Mouse (Mus musculus) kidney, postnatal 14 days (tissue): ENCODE measurements around the gene Timm17b.
"Not testable (repeated sequence)": the region's sequence is repeated elsewhere in the genome, so short reads cannot be mapped to it uniquely, and the experiment has no call there.

Experiments used
- DNase-seq: peaks from one replicate; pipeline ENCODE4 v3.0.0; 2022; ENCODE audit warnings: mixed read lengths

Gene Timm17b

DNA sequence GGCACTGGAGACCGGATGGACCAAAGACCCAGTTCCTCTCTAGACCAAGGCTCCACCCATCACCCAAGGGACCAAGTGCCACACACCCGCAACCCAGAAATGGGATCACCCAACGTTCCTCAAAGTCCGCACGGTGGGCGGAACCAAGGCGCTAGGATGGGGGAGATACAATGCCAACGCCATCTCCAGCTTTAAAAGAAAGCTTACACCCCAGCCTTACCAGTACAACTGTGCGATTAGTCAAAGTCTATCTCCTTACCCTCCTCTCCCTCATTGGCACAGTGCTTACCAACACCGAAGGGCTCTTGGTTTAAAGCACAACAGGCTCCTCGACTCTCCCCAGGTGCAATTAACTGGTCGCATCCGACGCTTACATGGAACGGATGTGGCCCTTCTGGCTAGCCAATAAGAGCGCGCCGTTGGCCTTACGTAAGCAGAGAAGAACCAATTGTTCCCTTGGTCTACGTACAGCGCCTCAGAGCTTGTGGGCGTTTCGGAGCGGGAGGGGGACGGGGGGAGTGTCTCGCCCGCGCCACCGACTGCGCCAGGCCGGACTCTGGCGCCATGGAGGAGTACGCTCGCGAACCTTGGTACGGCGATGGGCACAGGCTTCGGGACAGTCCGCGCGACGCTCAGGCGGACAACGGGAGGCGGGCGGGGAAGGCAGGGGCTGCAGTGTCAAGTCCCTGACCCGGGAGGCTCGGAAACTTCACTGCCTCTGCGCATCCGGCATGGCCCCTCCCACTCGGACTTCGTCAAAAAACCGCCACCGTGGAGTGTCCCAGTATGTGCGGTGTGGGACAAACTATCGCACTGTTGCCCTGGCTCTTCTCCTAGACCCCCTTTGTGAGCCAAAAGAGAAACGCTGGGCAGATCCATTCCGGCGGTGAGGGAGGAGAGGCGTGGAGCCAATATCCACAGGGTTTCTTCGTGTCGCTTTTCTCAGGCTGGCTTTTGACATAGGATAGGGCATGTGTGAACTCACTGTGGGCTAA is at the start of gene Timm17b, which contains the start of gene Pqbp1:
Gene Timm17b, plus strand, starts transcription at position 478 of the 995 bp plus-strand sequence.
Gene Pqbp1, minus strand, starts transcription at position 390 of the 995 bp plus-strand sequence.
- DNase-seq = peak; percentile 93

DNA sequence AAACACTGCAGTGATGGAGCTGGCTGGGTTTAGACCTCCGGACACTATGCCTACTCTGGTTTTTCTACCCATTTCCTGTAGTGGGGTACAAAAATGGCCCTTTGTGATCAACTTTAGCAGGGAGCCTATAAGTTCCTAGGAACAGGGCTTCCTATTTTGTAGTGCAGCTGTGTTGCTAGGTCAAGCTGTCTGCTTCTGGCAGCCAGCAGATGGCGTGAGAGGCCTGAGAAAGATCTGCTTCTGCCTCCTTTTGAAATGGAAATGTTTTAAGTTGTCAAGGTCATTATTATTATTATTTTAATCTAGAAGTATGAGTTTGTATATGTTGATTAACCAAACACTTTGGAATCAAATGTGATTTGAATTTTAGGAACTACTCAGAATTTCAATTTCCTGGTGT is 44.6 kb upstream of the Timm17b start:
- peak; percentile 17 for DNase-seq

DNA sequence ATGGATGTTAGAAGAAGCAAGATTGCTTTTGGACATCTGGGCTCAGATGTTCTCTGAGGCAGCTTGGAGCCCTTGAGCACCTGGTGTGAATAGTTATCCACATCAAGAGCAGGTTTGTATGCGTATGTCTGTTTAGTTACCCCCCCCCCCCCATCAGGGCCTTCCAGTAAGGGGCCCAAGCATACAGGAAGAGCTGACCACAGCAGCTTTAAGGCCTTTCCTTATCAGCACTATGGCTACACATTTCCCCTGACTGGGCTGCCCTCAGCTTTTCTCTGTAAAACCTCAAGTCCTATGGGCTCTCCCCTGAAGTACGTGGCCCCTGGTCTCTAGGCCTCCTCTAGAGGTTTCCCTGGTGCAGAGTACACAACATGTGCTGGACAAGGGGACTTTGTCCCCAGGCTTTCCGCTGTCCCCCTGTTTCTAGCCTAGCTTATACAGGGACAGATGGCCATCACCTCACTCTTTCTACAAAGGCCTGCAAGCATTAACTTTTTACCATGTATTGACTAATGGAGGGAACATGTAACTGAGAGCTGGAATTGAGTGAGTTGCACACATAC is 39.9 kb upstream of the Timm17b start:
- no peak for DNase-seq

DNA sequence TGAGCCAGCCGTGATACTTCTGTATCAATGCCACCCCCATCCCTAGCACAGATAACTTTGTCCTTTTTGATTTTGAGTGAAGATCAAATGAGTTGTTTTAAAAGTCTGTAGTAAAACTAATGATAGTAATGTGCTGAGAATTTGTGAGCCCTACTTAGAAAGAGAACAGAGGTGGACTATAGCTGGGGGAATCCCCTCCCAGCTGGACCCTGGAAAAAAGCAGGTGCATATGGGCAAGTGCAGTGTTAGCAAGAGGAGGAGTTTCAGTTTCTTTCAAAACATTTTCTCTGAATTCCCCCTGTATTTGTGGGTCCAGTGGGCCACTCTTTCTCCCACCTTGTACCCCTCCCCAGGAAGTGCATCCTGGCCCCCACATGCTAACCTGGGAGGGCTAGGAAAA is 36.0 kb upstream of the Timm17b start:
- DNase-seq = no peak

DNA sequence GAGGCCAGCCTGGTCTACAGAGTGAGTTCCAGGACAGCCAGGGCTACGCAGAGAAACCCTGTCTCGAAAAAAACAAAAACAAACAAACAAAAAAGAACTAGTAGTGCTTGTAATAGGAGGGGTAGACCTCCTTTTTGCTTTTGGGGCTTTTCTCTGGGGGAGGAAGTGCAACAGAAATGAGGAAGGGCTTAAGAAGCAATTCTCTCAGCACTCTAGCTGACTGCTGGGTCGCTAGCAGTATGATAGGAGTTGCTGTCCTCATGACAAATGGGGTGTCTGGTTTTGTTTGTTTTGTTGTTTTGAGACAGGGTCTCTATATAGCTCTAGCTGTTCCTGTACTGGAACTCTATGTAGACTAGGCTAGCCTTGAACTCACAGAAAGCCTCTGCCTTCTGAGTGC is 34.6 kb upstream of the Timm17b start:
- no peak for DNase-seq

DNA sequence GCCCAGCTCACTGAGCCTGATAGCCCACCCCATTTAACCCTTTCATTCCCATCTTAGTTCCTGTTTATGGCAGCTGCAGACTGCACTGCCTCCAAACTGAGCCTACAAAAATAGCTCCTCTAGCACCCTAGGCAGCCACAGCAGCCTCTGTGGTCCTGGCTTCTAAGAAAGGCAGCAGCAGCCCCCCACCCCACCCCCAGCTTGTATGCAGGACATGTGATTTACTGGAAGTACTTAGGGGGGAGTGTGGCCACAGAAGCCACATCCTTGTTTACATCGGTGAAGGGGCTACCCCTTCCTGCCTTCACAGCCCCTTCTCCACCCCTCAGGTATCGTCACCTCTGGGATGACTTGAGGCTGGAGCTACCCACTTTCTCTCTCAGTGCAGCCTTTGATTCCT is 33.8 kb upstream of the Timm17b start:
- DNase-seq = no peak

DNA sequence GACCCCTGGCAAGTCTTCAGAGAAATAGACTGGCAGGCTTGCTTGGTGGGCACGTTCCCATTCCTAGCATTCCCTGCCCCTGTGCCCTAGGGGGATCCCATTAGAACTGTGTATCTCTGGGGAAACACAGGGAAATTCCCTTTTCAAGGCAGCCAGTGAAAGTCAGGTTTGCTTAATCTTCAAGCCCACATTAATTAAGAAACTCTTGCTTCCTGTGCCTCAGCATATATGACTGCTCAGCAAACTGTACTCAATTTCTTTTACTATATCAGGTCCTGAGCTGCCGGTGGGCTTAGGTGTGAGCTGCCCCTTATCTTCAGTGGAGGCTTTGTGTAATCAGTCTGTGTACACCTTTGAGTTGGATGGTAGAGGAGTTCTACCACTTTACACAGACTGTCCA is 33.4 kb upstream of the Timm17b start:
- no peak for DNase-seq

DNA sequence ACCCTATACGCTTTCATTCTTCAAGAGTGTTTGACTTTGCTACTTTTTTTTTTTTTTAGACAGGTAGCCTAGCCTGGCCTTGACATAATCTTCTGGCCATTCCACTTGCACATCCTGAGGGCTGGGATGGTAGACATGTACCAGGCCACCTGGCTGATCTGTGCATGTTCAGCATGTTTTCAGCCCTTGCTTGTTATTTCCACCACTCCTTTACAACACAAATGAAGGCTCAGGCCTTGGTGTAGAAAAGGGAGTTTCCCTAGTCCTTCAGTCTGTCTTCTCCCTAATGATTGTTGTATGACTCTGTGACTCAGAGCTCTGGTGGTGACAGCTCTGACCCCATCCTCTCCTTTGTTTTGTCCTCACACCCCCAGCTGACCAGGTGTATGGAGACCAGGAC is 32.0 kb upstream of the Timm17b start:
- no peak for DNase-seq

DNA sequence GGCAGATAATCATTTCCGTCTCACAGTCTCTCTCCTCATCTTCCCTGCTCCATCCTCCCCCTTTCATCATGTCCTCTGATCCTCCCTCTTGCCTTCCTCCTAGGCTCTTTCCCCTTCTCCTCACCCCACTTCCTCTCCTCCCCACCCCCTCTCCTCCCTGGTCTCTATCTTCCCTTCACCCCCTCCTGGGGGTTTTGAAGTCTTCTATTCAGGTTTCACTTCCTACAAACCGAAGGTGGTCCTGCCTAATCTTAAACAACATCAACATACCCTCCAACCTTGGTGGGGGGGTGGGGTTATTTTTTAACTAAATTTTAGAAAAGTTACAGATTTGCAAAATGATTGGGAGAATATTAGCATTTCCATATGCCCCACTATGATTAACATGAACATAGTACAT is 30.7 kb upstream of the Timm17b start:
- DNase-seq = no peak

DNA sequence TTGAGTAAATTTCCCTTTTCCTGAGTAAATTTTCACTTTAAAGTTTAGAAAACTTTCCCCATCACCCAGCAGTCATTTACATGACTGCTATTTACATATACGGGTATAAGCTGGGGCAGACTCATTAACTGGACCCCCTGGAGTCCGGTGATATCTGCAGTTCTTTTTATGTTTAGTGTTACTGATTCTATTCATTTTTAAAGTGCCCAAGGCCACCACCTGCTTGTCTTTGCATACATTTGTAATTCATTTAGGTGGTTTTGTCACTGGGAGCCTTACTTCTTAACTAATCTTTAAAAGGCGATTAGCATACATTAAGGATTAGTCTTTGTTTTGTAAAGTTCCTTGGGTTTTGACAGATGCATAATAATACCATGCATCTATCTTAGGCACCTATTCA is 29.3 kb upstream of the Timm17b start:
- no peak for DNase-seq

DNA sequence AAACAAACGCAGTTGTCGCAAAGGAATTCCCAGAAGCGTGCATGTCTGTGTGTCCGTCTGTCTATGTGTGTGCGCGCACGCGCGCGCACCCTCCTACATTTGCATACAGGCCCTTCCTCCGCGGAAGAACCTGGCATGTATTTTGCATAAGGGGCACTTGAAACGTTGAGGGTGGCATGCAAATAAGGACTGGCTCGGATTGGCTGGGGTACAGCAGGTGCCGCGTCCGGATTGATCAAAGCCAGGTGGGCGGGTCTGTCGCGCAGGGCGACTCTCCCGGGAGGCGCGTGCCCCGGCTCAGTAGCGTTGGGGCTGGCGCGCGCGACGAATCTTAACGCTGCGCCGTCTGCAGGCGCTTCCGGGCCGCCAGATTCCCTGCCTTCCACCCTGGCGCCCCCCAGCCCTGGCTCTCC is 21.1 kb upstream of the Timm17b start, which contains the start of gene Pim2:
Gene Pim2, plus strand, starts transcription at position 256 of the 413 bp plus-strand sequence.
- DNase-seq = peak; percentile 88

DNA sequence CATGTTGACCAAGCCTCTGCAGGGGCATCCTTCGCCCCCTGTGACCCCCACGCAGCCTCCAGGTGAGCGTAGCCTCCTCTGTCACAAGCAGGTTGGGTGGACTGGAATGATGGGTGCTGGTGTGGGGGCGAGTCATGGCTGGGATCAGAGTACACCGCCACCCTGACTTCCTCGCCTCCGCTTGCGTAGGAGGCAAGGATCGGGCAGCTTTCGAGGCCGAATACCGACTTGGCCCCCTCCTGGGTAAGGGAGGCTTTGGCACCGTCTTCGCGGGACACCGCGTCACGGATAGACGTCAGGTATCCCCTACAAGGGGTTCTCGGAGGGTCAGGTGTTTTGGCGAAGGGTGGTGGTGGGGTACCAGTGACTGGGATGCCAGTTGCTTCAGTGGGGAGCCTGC is 20.7 kb upstream of the Timm17b start:
- no peak for DNase-seq

DNA sequence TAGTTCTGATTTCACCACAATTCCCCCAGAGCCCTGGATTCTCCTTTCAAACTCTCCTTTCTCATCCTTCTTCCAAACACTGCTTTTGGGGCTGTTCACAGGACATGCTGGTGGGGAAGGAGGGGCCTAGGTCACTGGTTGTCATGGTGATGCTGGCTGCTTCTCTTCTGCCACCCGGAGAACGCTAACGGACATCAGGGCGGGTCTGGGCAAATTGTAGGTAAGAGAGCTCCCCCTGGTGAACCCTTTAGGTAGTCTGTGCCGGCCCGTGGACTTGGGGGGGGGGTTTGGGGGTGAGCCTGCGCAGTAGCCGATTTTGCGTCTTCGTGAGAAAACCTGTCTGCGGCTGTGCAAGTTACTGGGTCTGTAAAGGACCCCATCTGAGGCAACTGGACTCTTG is 19.3 kb upstream of the Timm17b start:
- peak; percentile 70 for DNase-seq

DNA sequence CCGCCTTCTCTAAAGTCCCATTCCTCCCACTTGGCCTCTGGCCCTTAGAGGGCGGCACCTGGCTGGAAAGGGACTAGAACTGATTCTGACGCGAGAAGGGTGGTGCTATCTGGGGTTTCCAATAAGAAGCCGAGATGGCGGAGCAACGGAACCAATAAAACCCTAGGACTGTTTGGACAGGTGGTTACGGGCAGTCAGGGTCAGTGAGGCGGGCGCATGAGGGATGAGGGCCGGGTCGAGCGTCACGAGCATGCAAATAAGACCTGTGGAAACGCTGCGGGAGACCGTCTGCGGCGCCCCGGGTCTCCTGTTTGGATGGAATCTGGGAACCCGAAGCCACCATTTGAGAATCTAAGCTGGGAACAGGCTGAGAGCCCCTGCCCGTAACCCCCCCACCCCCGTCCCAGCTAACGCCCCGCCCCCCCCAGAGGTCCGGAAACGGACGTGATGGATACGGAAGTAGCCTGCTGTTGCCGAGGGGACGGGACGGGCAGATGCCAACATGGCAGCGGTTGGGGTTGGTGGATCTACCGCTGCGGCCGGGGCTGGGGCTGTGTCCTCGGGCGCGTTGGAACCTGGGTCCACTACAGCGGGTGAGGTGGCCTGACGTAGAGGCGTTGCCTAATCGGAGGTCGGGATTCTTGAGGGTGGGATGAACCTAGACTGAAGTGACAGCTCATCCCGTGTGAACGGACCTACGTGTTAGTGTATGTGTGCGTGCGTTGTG is 15.2 kb upstream of the Timm17b start, which contains the start of gene Slc35a2:
Gene Slc35a2, plus strand, starts transcription at position 188 of the 727 bp plus-strand sequence.
- peak; percentile 90 for DNase-seq

DNA sequence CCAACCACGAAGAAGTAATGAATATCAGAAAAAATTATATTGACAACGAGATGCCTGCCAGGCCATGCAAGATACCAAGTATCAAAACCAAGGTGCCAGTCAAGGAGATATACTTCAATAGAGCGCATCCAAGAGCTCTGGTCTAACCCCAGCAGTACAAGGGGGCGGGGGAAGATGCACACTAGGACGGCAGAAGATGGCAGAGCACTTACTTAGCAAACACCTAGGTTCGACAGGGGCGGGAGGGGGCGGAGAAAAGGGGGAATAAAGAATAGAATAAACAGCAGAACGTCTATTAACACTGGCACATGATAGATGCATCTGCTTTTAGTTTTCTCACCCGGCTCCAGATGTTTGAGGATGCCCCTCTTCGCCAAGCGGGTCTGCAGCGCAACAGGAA is 946 bp upstream of the Timm17b start:
- DNase-seq = no peak

DNA sequence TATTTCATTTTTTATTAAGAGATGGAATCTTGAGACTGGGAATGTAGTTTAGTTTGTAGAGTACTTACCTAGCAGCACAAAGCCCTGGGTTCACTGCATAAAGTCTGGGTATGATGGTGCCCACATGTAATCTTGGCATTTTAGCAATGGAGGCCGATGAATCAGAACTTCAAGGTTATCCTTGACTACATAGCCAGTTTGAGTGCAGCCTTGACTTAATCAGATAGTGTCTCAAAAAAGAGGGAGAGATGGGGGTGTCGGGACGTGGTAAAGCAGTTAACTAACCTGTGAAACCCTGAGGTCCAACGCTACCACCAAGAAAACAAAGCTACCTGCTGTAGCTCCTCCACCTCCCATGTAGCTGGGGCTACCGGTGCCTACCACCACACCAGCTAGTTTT is 5.3 kb downstream of the Timm17b start:
- no peak for DNase-seq

DNA sequence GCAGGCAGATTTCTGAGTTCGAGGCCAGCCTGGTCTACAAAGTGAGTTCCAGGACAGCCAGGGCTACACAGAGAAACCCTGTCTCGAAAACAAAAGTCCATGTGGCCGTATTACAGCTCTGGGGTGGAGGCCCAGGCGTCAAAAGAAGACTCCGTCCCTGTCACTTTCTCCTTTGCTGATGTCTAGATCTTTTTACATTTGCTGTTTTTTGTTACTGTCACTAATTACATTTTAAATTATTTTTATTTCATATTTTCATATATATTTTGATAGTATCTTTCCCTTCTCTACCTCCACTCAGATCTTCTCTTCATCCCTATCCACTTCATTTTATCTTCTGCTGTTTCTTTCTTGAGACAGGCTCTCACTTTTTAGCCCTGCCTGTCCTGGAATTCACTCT is 8.6 kb downstream of the Timm17b start, which contains the start of gene Gm10491:
Gene Gm10491, minus strand, starts transcription at position 101 of the 400 bp plus-strand sequence.
- no peak for DNase-seq

DNA sequence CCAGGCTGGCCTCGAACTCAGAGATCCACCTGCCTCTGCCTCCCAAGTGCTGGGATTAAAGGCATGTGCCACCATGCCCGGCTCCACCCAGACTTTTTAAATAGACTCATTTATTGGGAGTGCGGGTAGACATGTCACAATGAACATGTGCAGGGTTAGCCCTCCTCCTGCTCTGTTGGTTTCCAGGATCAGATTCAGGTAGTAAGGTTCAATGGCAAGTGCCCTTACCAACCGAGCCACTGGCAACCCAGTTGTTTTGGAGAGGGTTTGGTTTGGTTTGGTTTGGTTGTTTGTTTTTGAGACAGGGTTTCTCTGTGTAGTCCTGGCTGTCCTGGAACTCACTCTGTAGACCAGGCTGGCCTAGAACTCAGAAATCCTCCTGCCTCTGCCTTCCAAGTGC is 10.1 kb downstream of the Timm17b start, which contains the start of gene Gm10490:
Gene Gm10490, plus strand, starts transcription at position 301 of the 400 bp plus-strand sequence.
- DNase-seq = not testable (repeated sequence)

DNA sequence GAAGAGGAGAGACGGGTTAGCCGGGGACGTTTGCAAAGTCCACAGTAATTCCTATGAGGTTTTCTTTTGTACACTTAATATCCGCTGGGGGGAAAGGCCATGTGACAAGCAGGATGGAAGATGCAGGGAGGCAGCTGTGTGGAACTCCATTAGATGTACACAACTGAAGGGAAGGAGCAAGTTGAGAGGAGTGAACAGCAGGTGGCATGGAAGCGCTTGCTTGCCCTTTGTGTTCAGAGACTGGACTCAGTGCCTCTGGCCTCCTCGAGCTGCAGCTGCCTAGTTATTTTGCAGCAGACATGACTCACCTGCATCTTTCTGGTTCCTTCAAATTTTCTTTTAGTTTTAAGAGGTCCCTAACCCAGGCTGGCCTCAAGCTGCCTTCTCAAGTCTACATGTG is 11.3 kb downstream of the Timm17b start:
- no peak for DNase-seq

DNA sequence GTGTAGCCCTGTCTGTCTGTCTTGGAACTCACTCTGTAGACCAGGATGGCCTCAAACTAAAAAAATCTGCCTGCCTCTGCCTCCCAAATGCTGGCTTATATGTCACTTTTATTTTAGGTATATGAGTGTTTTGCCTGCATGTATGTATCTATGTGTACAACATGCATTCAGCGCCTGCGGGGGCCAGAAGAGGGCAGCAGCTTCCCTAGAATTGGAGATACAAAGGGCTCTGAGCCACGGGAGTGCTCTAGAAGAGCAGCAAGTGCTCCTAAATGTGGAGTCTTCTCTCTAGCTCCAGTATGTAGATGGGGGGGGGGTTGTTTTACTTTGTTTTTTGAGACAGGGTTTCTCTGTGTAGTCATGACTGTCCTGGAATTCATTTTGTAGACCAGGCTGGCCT is 16.5 kb downstream of the Timm17b start:
- DNase-seq = peak; percentile 23

DNA sequence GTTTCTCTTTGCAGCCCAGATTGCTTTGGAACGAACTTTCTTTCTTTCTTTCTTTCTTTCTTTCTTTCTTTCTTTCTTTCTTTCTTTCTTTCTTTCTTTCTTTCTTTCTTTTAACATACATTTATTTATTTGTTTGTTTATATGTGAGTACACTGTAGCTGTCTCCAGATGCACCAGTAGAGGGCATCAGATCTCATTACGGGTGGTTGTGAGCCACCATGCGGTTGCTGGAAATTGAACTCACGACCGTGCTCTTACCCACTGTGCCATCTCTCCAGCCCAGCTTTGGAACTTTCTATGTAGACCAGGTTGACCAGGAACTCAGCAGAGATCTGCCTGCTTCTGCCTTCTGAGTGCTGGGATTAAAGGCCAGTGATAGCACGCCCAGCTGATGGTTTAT is 18.8 kb downstream of the Timm17b start:
- not testable (repeated sequence) for DNase-seq

DNA sequence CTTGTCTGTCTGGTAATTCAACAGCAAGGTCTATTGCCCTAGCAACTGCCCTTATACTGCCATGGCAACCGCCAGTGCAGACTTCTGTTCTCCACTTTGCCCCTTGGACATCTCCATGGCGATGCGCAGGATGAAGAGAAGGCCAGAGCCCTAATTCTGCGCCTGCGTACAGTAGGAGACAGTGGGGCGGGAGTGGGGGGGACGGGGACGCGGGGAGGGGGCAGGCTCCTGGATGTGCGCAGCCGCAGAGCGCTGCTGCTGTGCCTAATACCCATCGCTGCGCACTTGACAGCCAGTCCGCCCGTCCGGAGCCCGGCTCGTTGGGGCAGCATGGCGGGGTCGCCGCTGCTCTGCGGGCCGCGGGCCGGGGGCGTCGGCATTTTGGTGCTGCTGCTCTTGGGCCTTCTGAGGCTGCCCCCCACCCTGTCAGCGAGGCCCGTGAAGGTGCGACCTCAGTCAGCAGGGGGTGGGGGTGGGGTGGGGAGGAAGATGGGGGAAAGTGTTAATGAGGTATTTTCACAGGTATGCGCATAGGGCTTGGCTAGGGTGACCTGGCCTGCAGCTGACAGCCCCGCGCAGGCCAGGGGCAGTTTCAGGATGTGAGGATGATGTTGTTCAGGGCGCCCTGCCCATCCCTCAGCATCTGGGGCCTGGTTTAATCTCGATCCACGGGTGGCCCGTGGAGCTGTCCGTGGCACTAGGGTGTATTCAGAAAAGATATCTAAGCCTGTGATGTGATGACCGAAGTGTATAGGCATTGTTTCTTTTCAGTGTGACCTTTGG is 20.6 kb downstream of the Timm17b start, which contains the start of gene Pcsk1n:
Gene Pcsk1n, plus strand, starts transcription at position 222 of the 783 bp plus-strand sequence.
- no peak for DNase-seq
